Mouse (Mus musculus) cortical plate, adult 2 months (tissue): ENCODE data around the gene Wnk4. TPM values are rescaled to one million over a fixed set of nuclear protein-coding genes. Genes with fewer than 3 reads are reported as not detected.

Experiments
- H3K27ac ChIP-seq: fragments of 200-500 bp; 2 replicates; pipeline ENCODE4 v1.5.1; 2012; ENCODE audit warnings: low read length, control low read depth, inconsistent platforms; ENCODE audit not compliant: insufficient read depth
- H3K4me1 ChIP-seq: fragments of 200-500 bp; 2 replicates; pipeline ENCODE4 v1.6.1; 2011; ENCODE audit warnings: low read length; ENCODE audit not compliant: control insufficient read depth, insufficient read depth
- H3K4me3 ChIP-seq: fragments of 200-500 bp; 2 replicates; pipeline ENCODE4 v1.5.1; 2011; ENCODE audit warnings: mild to moderate bottlenecking, low read length, control low read depth; ENCODE audit not compliant: insufficient read depth
- CTCF ChIP-seq: fragments of 200-500 bp; IDR thresholded peaks from 2 replicates; pipeline ENCODE4 v1.5.1; 2011; ENCODE audit warnings: mild to moderate bottlenecking, control low read depth, low read length; ENCODE audit not compliant: insufficient read depth; ENCODE audit errors: extremely low read depth
- POLR2A ChIP-seq: fragments of 200-500 bp; IDR thresholded peaks from 2 replicates; pipeline ENCODE4 v1.6.1; 2011; ENCODE audit warnings: mild to moderate bottlenecking, low read length, control low read depth; ENCODE audit not compliant: insufficient read depth; ENCODE audit errors: extremely low read depth
- polyA plus RNA-seq: library from polyadenylated mRNA; depleted of rRNA; stranded (reverse); fragments of >200 nt; gene quantifications from 2 replicates; pipeline ENCODE4 v1.2.3, GENCODE M21; 2012

Wnk4 gene
- polyA plus RNA-seq, 1 experiment: 3.3 TPM

GRCm38 (mm10) chr11:101226065-101226701 lies 34.2 kb upstream of the Wnk4 start, which contains the start of gene Ezh1:
Ezh1 (minus strand) TSS chr11:101226463.
- peak within 1 kb of the TSS; percentile 59 for H3K4me3 ChIP-seq
- H3K4me1 ChIP-seq: peaks cover 2% of the 10 kb centered on the region; the same call in 1 of the 2 replicates
- peak; percentile 66 for TF ChIP-seq POLR2A
- TF ChIP-seq CTCF: no peak
- H3K27ac ChIP-seq: peak within 1 kb of the TSS; percentile 62; the same call in 1 of the 2 replicates

- peaks cover 2% of the 10 kb centered on the region; the same call in 1 of the 2 replicates for H3K4me1 ChIP-seq
- TF ChIP-seq POLR2A: no peak
- peak overlapping the region; percentile 76 for H3K27ac ChIP-seq
- no peak overlapping the region for H3K4me3 ChIP-seq
Measured at GRCm38 (mm10) chr11:101229361-101229900, 30.9 kb upstream of the Wnk4 start.

DNA sequence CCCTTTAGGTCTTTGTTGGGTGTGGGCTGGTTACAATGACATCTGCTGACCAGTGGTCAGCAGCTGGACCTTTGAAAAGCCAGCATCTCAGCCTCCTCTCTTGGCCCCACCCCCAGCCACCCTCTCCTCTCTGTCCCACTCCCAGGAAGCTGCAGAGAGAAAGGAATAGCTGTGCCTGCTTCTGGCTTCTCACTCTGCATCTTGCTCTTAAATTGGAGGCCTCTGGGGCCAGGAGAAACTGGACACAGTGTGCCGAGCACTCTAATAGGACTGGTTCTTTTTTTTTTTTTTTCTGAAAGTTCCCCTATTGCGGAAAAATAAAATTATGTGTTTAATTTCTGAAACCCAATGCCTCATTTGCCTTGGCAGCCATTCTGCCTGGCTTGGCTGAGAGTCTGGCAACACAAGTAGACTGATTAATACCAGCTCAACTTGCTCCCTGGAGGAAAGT lies 30.3 kb upstream of the Wnk4 start:
- no peak overlapping the region for H3K4me3 ChIP-seq
- H3K4me1 ChIP-seq: peaks cover 1% of the 10 kb centered on the region; the same call in 1 of the 2 replicates
- H3K27ac ChIP-seq: peak overlapping the region; percentile 76
- TF ChIP-seq CTCF: no peak
- TF ChIP-seq POLR2A: no peak

GRCm38 (mm10) chr11:101230526-101230925 lies 29.8 kb upstream of the Wnk4 start:
- no peak for TF ChIP-seq POLR2A
- TF ChIP-seq CTCF: no peak
- peak overlapping the region; percentile 70; the same call in 1 of the 2 replicates for H3K27ac ChIP-seq
- no peaks in the 10 kb centered on the region for H3K4me1 ChIP-seq
- no peak overlapping the region for H3K4me3 ChIP-seq

GRCm38 (mm10) chr11:101230991-101231871 lies 29.1 kb upstream of the Wnk4 start:
- Histone ChIP-seq H3K27ac (peak overlapping the region; percentile 70), H3K4me3 (no peak overlapping the region; the same call in 1 of the 2 replicates), H3K4me1 (no peaks in the 10 kb centered on the region)
- TF ChIP-seq POLR2A (no peak), CTCF (no peak)

DNA sequence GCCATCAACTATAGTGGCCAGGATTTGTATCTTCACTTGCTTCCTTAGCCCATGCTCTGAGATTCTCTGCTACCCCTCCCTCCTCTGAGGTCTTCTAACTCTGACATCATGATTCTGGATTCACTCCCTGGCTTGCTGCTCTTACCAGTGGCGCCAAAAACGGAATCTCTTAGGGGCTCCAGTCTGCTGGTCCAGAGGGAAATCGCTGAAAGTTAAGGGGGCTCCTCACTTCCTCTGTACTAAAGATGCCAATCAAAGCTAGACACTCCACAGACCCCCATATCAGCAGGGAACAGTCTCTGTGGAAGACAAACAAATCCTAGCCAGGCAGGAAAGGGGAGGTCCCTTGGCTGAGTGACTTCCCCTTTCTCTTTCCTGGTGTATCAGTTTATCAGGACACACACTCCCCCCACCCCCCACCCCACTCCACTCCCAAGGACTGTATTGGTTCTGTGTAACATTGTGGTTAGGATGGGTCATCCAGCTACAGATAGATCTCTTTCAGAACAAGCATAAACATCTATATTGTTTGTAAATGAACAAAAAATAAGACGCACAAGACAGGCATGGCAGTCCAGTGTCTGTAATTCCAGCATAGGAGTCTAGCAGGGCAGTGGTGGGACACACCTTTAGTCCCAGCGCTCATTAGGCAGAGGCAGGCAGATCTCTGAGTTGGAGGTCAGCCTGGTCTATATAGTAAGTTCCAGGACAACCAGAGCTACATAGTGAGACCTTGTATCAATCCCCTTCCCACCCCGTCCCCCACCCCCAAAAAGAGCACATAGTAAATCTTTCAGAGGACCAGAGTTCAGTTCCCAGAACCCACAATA lies 28.1 kb upstream of the Wnk4 start:
- TF ChIP-seq CTCF (no peak), POLR2A (no peak)
- Histone ChIP-seq H3K4me3 (no peak overlapping the region), H3K4me1 (no peaks in the 10 kb centered on the region), H3K27ac (peak overlapping the region; percentile 66)

GRCm38 (mm10) chr11:101233240-101233639 lies 27.1 kb upstream of the Wnk4 start:
- H3K4me3 ChIP-seq: no peak overlapping the region
- TF ChIP-seq CTCF (no peak), POLR2A (no peak)
- no peak overlapping the region for H3K27ac ChIP-seq
- no peaks in the 10 kb centered on the region for H3K4me1 ChIP-seq

- TF ChIP-seq POLR2A (no peak), CTCF (no peak)
- Histone ChIP-seq H3K4me3 (no peak overlapping the region), H3K4me1 (no peaks in the 10 kb centered on the region), H3K27ac (no peak overlapping the region)
Measured at GRCm38 (mm10) chr11:101234124-101234523, 26.2 kb upstream of the Wnk4 start.

- TF ChIP-seq CTCF: no peak
- TF ChIP-seq POLR2A: no peak
- Histone ChIP-seq H3K4me1 (no peaks in the 10 kb centered on the region), H3K4me3 (no peak overlapping the region), H3K27ac (no peak overlapping the region)
Measured at GRCm38 (mm10) chr11:101235429-101235828, 24.9 kb upstream of the Wnk4 start.
